Mouse (Mus musculus) cortical plate, adult 2 months (tissue): ENCODE results near the gene Taf12. TPM values are rescaled to one million over a fixed set of nuclear protein-coding genes. Genes with fewer than 3 reads are reported as not detected.

ENCODE experiments used
- H3K27ac ChIP-seq: fragments of 200-500 bp; 2 replicates; pipeline ENCODE4 v1.5.1; 2012; ENCODE audit warnings: low read length, control low read depth, inconsistent platforms; ENCODE audit not compliant: insufficient read depth
- H3K4me1 ChIP-seq: fragments of 200-500 bp; 2 replicates; pipeline ENCODE4 v1.6.1; 2011; ENCODE audit warnings: low read length; ENCODE audit not compliant: control insufficient read depth, insufficient read depth
- H3K4me3 ChIP-seq: fragments of 200-500 bp; 2 replicates; pipeline ENCODE4 v1.5.1; 2011; ENCODE audit warnings: mild to moderate bottlenecking, low read length, control low read depth; ENCODE audit not compliant: insufficient read depth
- CTCF ChIP-seq: fragments of 200-500 bp; IDR thresholded peaks from 2 replicates; pipeline ENCODE4 v1.5.1; 2011; ENCODE audit warnings: mild to moderate bottlenecking, control low read depth, low read length; ENCODE audit not compliant: insufficient read depth; ENCODE audit errors: extremely low read depth
- POLR2A ChIP-seq: fragments of 200-500 bp; IDR thresholded peaks from 2 replicates; pipeline ENCODE4 v1.6.1; 2011; ENCODE audit warnings: mild to moderate bottlenecking, low read length, control low read depth; ENCODE audit not compliant: insufficient read depth; ENCODE audit errors: extremely low read depth
- polyA plus RNA-seq: library from polyadenylated mRNA; depleted of rRNA; stranded (reverse); fragments of >200 nt; gene quantifications from 2 replicates; pipeline ENCODE4 v1.2.3, GENCODE M21; 2012

The Taf12 gene
- polyA plus RNA-seq, 1 experiment = 15.9 TPM

- Histone ChIP-seq H3K27ac (no peak overlapping the region), H3K4me1 (no peaks in the 10 kb centered on the region), H3K4me3 (no peak overlapping the region)
- TF ChIP-seq POLR2A = no peak
- no peak for TF ChIP-seq CTCF
These were observed 20.6 kb upstream of the Taf12 start for GRCm38 (mm10) chr4:132253622-132254021.

DNA sequence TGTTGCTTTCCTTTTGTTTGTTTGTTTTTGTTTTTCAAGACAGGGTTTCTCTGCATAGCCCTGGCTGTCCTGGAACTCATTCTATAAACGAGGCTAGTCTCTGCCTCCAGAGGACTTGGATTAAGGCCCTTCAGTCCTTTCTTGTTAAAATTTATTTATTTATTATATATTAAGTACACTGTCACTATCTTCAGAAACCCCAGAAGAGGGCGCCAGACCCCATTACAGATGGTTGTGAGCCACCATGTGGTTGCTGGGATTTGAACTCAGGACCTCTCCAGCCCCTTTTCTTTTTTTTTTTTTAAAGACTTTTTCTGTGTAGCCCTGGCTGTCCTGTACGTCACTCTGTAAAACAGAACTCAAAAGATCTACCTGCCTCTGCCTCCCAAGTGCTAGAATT is 19.2 kb upstream of the Taf12 start:
- H3K4me3 ChIP-seq = no peak overlapping the region
- no peak overlapping the region for H3K27ac ChIP-seq
- peaks cover 5% of the 10 kb centered on the region; the same call in 1 of the 2 replicates for H3K4me1 ChIP-seq
- TF ChIP-seq CTCF (no peak), POLR2A (no peak)

DNA sequence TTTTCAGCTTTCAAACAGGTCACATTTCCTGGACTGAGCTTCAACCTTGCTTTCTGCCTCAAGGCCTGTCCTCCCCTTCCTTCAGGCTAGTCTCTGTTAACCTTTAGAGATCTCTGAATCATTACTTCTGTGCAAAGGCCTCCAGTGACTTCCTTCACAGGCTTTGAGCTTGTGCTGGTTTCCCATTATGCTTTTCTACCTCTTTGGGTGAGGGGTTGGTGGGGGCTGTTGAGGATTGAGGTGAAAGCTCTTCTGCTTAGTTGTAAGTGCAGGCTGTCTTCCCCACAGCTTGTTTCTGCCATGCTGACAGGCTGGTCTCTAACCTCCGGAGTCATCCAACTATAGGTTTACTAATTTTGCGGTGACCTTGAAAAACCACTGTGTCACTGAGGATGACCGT is 17.8 kb upstream of the Taf12 start:
- no peak overlapping the region for H3K4me3 ChIP-seq
- H3K4me1 ChIP-seq = peaks cover 5% of the 10 kb centered on the region; the same call in 1 of the 2 replicates
- no peak overlapping the region for H3K27ac ChIP-seq
- TF ChIP-seq POLR2A = no peak
- TF ChIP-seq CTCF = no peak

GRCm38 (mm10) chr4:132259248-132259647 is 14.9 kb upstream of the Taf12 start:
- Histone ChIP-seq H3K27ac (no peak overlapping the region), H3K4me3 (no peak overlapping the region; the same call in 1 of the 2 replicates), H3K4me1 (peaks cover 5% of the 10 kb centered on the region; the same call in 1 of the 2 replicates)
- TF ChIP-seq POLR2A (no peak), CTCF (no peak)

DNA sequence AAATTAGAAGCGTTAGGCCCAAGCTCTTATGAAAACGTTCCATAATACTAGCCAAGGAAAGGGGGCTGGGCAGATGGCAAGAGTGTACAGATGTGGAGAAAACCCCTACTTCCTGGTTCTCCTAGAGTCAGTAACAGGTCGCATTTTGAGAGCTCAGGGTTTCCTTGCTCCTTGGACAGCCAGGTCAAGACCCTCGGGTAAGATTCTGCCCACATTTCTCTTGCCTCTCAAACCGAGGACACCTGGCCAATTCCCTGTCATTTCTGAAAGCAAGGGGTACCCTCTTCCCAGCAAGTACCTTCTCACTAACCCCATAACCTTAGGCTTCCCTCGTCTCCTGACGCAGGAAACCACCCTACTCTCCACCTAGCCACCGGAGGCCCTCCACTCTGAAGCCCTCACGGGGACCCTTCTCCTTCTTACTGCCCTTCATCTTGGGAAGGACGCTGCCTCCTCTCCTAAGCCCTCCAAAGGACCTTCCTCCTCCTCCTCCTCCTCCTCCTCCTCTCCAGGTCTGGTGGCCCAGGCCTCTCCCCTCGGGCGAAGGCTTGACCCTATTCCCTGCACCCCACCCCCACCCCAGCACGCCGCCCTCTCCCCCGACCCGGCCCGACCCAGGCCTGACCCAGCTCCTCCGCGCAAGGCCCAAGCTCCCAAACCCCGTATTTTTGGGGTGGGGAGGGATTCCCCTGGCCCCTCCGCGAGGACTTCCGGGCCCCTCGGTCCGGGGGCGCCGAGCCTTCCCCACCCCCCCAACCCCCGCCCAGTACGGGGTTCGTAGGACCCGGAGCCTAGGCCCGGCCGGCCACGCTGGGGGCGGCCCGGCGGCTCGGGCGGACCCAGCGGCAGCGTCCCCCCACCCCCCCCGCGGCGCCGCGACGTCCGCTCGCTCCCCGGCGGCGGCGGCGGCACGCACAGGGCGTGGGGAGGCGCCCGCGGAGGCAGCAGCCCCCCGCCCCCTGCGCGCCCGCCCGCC is 13.5 kb upstream of the Taf12 start:
- H3K4me3 ChIP-seq = peak overlapping the region; percentile 63
- peaks cover 5% of the 10 kb centered on the region; the same call in 1 of the 2 replicates for H3K4me1 ChIP-seq
- H3K27ac ChIP-seq = peak overlapping the region; percentile 74
- no peak for TF ChIP-seq POLR2A

DNA sequence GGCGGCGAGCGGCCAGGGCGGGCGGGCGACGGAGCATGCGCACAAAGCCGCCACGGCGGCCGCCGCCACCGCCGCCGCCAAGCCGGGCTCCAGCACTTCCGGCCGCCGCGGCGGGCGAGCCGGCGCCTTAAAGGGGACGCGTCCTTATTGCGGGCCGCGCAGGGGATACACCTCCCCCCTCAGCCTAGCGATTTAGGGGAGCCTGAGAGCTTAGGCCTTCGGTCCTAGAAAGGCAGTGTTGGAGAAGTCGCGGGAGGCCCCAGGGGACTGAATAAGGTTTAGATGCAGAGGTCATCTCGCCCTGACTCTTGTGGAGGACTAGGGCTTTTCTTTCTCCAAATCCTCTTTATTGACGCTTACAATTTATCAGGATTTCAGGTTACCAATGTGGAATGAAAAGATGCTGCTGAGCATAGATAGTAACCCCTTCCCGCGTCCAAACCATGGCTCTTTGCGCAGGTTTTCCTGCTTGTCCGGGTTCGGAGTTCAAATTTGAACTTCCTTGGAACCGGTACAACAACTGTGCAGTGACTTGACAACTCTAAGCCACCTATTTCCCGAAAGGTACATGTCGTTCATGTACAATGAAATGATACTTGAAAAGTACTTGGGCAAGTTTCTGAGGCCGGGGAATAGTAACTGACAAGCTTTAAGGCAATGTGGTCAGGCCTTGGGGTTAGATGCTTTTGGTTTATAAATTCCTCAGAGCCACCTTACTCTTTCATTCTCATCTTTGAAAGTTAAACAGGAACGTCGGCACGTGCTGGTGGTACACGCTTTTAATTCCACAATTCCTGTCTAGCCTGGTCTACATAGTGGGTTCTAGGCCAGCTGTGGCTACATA is 12.4 kb upstream of the Taf12 start, which contains the start of gene Gmeb1:
Gene Gmeb1, minus strand, starts transcription at position 89 of the 844 bp plus-strand sequence.
- Histone ChIP-seq H3K4me1 (peaks cover 5% of the 10 kb centered on the region; the same call in 1 of the 2 replicates), H3K4me3 (peak within 1 kb of the TSS; percentile 63), H3K27ac (peak within 1 kb of the TSS; percentile 74)
- TF ChIP-seq POLR2A (peak; percentile 28; the same call in 1 of the 2 replicates), CTCF (no peak)

DNA sequence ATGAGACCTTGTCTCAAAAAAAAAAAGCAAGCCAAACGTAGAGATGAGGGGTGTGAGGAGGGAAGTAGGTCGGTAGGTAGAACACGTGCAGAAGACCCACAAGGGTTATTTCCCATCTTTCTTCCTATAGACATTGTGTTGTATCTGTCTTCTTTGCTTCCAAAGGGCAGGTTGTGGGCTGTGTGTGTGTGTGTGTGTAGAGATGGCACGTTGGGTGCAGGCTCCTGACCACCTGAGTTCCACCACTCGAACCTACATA is 11.9 kb upstream of the Taf12 start:
- TF ChIP-seq CTCF = no peak
- no peak for TF ChIP-seq POLR2A
- no peak overlapping the region for H3K4me3 ChIP-seq
- H3K27ac ChIP-seq = no peak overlapping the region
- H3K4me1 ChIP-seq = peaks cover 5% of the 10 kb centered on the region; the same call in 1 of the 2 replicates

GRCm38 (mm10) chr4:132263313-132263712 is 10.9 kb upstream of the Taf12 start:
- no peak overlapping the region for H3K4me3 ChIP-seq
- TF ChIP-seq POLR2A = no peak
- no peak for TF ChIP-seq CTCF
- peaks cover 5% of the 10 kb centered on the region; the same call in 1 of the 2 replicates for H3K4me1 ChIP-seq
- H3K27ac ChIP-seq = no peak overlapping the region

GRCm38 (mm10) chr4:132266835-132267349 is 7.3 kb upstream of the Taf12 start:
- TF ChIP-seq POLR2A = no peak
- no peak for TF ChIP-seq CTCF
- Histone ChIP-seq H3K27ac (no peak overlapping the region), H3K4me3 (no peak overlapping the region), H3K4me1 (no peaks in the 10 kb centered on the region; the same call in 1 of the 2 replicates)
